Mouse (Mus musculus): ENCODE data around the gene Pnmal1. TPM values are rescaled to one million over a fixed set of nuclear protein-coding genes. Genes with fewer than 3 reads are reported as not detected.
A peak's percentile ranks its signal among the peaks of the same experiment; 100 is the strongest.

The Pnmal1 gene
- polyA plus RNA-seq, 1 experiment from 2014 or later = 9.8 TPM

DNA sequence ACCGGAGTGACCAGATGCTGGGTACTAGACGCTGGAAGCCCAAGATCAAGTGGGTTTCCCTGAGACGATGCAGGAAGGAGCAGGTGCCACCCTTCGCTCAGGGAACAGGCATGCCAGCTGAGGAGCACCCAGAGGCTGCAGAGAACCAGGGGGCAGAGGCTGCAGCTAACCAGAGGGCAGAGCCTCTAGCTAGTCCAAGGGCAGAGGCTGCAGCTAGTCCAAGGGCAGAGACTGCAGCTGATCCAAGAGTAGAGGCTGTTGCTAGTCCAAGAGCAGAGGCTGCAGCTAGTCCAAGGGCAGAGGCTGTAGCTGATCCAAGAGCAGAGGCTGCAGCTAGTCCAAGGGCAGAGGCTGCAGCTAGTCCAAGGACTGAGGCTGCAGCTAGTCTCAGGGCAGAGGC lies 35.9 kb downstream of the Pnmal1 start:
- Histone ChIP-seq H3K27me3 (ENCODE audit: low read depth, poor library complexity, severe bottlenecking) (no peaks in the 10 kb centered on the region), H3K9me3 (replicated peaks) (0 out of 2 replicates have a peak, but pooled peaks cover 3% of the 10 kb centered on the region), H3K36me3 (peaks cover 50% of the 10 kb centered on the region), H3K4me3 (peak overlapping the region; percentile 72), H3K4me1 (peaks cover 74% of the 10 kb centered on the region), H3K27ac (replicated peaks) (peak overlapping the region; percentile 94; the same call in 1 of the 2 replicates)
- no peak for DNase-seq (ENCODE audit: low spot score)
- WGBS = 93% methylated on average over 4 of the region's 4 CpGs

DNA sequence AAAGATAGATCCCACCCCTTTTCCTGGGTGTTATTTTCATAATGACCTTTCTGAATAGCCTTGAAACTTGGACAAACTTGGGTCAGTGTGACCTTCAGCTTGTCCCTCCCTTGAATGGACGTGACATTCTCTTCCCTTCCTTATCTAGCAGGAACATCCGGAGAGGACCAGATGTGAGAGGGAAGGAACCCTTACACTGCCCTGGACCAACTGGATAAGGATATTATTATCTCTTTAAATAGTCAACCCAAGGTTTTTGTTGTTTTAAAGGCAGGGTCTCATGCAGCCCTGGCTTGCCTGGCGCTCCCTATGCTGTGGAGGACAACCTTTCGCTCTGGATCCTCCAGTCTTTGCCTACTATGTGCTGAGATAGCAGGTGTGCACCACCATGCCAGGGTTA lies 39.8 kb downstream of the Pnmal1 start:
- H3K4me3 ChIP-seq = no peak overlapping the region
- peaks cover 42% of the 10 kb centered on the region for H3K4me1 ChIP-seq
- H3K9me3 ChIP-seq (replicated peaks) = 0 out of 2 replicates have a peak, but pooled peaks cover 3% of the 10 kb centered on the region
- no peak for DNase-seq (ENCODE audit: low spot score)
- H3K27ac ChIP-seq (replicated peaks) = no peak overlapping the region
- no peaks in the 10 kb centered on the region for H3K27me3 ChIP-seq (ENCODE audit: low read depth, poor library complexity, severe bottlenecking)
- H3K36me3 ChIP-seq = peaks cover 72% of the 10 kb centered on the region
- 78% methylated on average over 4 of the region's 4 CpGs for WGBS

DNA sequence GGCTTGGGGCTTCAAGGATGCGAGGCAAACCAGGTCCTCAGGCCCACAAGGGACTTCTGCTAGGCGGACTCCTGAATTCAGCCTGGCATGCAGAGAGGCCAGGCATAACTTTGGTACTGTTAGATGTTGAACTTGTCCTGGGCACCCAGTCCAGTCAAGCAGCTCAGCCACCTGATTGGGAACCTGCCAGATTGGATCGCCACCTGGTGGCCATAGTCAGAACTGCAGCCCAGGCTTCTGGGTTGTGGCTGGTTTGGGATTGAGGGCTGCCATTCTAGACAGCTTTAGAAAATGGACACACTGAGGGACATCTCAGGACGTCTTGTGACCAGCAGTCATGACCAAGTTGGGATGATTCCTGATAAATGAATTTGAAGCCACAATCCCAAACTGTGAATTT lies 40.2 kb downstream of the Pnmal1 start:
- no peak overlapping the region for H3K27ac ChIP-seq (replicated peaks)
- WGBS = 27% methylated on average over 4 of the region's 4 CpGs
- H3K4me1 ChIP-seq = peaks cover 38% of the 10 kb centered on the region

DNA sequence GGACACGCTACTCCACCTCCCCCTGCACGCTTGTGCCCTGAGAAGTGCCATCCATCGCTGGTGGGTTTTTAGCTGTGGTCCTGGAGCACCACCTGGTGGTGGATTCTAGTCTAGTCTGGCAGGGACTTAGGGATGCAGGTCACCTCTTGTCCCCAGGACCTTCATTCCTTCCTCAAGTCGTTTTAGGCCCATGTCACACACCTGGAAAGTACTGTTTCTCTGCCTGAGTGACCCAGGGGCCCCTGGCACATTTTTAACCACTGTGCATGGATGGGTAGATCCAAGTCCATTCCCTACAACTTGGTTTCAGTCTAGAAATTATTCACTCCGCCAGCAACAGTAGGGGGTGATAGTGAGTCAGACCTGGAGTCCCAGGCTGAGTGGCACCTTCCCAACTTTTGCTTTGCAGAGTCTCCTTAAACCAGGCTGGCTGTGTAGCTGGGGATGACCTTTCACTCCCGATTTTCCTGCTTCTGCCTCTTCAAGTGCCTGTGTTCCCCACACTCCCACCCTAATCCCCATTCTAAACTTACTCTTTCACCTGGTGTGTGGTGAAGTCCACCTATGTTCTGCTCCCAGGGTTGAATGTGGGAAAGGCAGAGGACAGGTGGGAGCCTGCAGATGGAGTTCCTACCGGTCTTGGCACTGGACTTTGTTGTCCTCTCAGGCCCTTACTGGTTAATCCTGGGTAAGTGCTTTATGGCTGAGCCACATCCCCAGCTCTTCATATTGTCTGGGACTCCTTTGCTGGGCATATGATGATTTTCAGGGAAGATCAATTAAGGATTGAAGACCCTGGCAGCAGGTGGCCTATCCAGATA lies 43.1 kb downstream of the Pnmal1 start:
- no peak overlapping the region for H3K4me3 ChIP-seq
- H3K36me3 ChIP-seq = peaks cover 79% of the 10 kb centered on the region
- H3K27me3 ChIP-seq (ENCODE audit: low read depth, poor library complexity, severe bottlenecking) = no peaks in the 10 kb centered on the region
- H3K9me3 ChIP-seq (replicated peaks) = no peaks in the 10 kb centered on the region
- WGBS = 17% methylated on average over 7 of the region's 7 CpGs
- no peak overlapping the region for H3K27ac ChIP-seq (replicated peaks)
- peak; percentile 85 for DNase-seq (ENCODE audit: low spot score)
- H3K4me1 ChIP-seq = peaks cover 9% of the 10 kb centered on the region

More for the DNA sequence above, 40.2 kb downstream of the Pnmal1 start:
- Histone ChIP-seq H3K9me3 (replicated peaks) (0 out of 2 replicates have a peak, but pooled peaks cover 3% of the 10 kb centered on the region), H3K27me3 (ENCODE audit: low read depth, poor library complexity, severe bottlenecking) (no peaks in the 10 kb centered on the region), H3K4me3 (no peak overlapping the region), H3K36me3 (peaks cover 77% of the 10 kb centered on the region)
- peak; percentile 87 for DNase-seq (ENCODE audit: low spot score)

DNA sequence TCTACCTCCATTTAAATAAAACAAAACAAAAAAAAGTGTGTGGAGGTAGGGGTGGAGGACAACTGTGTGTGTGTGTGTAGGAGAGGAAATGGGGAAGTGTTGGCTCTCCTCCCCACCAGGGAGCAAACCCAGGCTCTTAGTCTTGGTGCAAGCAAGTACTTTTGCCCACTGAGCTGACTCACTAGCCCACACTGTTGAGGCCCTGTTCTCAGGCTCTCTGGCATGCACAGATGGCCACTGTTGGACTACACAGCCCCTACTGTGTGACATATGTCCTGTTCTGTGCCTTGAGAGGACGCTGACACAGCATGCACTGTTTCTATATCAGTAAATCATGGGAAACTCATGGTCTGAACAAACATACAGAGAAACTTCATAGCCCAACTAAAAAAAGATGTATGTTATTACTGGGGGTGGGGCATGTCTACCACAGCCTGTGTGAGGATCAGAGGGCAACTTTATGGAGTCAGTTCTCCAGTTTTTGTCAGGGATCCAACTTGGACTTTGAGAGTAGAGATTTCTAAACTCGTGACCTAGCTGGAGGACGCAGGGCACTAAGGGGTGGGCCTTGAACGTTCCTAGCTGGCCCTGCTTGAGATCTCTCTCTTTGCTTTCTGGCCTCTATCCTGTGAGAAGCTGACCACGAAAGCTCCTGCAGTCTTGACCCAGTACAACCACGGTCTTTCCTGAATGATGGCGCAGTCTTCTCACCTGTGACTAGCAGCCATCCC lies 43.9 kb downstream of the Pnmal1 start:
- H3K27me3 ChIP-seq (ENCODE audit: low read depth, poor library complexity, severe bottlenecking) = no peaks in the 10 kb centered on the region
- 83% methylated on average over 7 of the region's 7 CpGs for WGBS
- H3K27ac ChIP-seq (replicated peaks) = no peak overlapping the region
- H3K4me1 ChIP-seq = peaks cover 3% of the 10 kb centered on the region; the same call in 1 of the 2 replicates
- H3K36me3 ChIP-seq = peaks cover 79% of the 10 kb centered on the region
- H3K4me3 ChIP-seq = no peak overlapping the region
- no peak for DNase-seq (ENCODE audit: low spot score)
- no peaks in the 10 kb centered on the region for H3K9me3 ChIP-seq (replicated peaks)

DNA sequence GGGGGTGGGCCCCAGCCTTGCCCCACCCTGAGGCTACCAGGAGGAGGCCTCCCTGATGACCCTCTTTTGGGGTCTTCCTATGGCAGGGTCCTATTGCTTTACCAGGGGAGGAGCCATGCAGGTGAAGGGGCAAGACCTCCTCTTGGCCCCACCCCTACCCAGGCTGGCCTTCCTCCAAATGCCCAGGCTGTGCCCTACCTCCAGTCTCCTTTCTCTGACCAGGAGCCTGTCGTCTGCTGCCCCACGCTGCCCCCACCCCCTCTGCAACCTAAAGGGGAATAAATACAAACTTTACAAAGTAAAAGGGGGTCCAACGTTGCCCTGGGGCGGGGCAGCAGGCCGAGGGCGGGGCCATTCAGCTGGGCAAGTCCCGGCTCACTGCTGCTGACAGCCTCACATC lies 45.2 kb downstream of the Pnmal1 start:
- no peak for DNase-seq (ENCODE audit: low spot score)
- no peak overlapping the region for H3K4me3 ChIP-seq
- WGBS = 90% methylated on average over 7 of the region's 7 CpGs
- peaks cover 83% of the 10 kb centered on the region for H3K36me3 ChIP-seq
- no peak overlapping the region for H3K27ac ChIP-seq (replicated peaks)
- no peaks in the 10 kb centered on the region for H3K27me3 ChIP-seq (ENCODE audit: low read depth, poor library complexity, severe bottlenecking)
- H3K4me1 ChIP-seq = no peaks in the 10 kb centered on the region
- no peaks in the 10 kb centered on the region for H3K9me3 ChIP-seq (replicated peaks)

DNA sequence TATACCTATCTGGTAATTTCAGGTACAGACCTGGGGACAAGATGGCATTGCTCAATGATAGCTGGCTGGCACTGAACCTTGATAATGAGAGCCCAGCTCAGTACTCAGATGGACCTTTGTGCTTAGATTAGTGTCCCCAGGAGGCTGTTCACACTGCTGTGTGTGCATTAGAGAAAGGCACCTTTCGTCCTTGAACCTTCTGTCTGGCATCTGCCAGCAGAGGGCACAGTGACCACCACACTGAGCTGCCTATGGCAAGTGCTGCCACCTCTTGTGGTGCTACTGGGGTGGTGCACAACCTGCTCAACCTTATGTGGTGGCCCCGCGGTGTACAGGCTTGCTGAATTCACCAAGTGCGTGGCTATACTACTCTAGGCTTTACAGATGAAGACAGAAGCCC lies 47.8 kb downstream of the Pnmal1 start:
- no peaks in the 10 kb centered on the region for H3K27me3 ChIP-seq (ENCODE audit: low read depth, poor library complexity, severe bottlenecking)
- WGBS = 84% methylated on average over 4 of the region's 4 CpGs
- H3K36me3 ChIP-seq = peaks cover 92% of the 10 kb centered on the region
- no peak for DNase-seq (ENCODE audit: low spot score)
- no peaks in the 10 kb centered on the region for H3K4me1 ChIP-seq
- H3K9me3 ChIP-seq (replicated peaks) = no peaks in the 10 kb centered on the region
- H3K4me3 ChIP-seq = no peak overlapping the region
- H3K27ac ChIP-seq (replicated peaks) = no peak overlapping the region

DNA sequence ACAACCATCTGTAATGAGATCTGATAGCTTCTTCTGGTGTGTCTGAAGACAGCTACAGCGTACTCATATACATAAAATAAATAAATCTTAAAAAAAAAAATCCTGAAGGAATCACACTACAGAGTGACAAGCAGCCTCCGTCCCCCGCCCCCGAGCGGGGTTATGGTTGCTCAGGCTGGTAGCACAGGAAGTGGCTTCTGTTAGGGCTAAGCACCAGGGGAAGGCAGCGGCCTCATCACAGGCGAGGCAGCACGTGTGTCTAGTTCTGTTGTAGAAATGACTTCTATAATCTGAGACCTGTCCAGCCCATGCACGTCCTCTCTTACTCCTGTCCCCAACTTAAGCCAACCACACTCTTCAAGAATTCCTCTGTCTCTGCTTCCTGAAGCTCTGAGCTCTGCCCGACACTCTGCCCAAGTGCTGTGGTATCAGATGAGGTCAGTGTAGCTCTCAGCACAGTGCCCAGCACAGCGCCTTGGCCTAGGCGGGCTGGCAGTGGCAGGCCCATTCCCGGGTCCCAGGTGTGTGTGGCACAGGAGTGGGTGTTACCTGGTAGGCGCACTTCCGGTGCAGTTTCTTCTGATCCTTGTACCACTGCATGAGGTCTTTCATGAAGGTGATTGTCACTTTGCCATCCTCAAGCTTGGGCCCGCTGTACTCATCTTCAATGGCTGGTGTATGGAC lies 50.0 kb downstream of the Pnmal1 start:
- no peak for DNase-seq (ENCODE audit: low spot score)
- no peaks in the 10 kb centered on the region for H3K9me3 ChIP-seq (replicated peaks)
- peaks cover 100% of the 10 kb centered on the region for H3K36me3 ChIP-seq
- 95% methylated on average over 16 of the region's 16 CpGs for WGBS
- no peaks in the 10 kb centered on the region for H3K27me3 ChIP-seq (ENCODE audit: low read depth, poor library complexity, severe bottlenecking)
- H3K4me1 ChIP-seq = no peaks in the 10 kb centered on the region
- no peak overlapping the region for H3K27ac ChIP-seq (replicated peaks)
- no peak overlapping the region for H3K4me3 ChIP-seq

DNA sequence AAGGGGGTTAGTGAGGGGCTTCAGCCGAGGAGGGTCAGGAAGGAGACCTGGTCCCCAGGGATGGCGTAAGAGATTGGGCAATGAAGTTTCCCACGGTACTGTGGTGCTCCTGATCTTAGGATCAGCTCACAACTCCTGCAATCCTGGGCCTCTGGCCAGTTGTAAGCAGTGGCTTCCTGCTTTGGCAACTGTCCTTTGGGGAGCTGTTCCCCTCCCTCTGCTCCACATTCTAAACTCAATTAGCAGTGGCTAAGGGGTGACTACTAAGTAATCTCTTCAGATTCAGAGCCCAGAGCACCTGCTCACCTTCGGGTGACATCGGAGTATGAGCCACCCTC lies 50.5 kb downstream of the Pnmal1 start:
- Histone ChIP-seq H3K4me1 (no peaks in the 10 kb centered on the region), H3K4me3 (no peak overlapping the region), H3K36me3 (peaks cover 100% of the 10 kb centered on the region), H3K27ac (replicated peaks) (no peak overlapping the region), H3K9me3 (replicated peaks) (no peaks in the 10 kb centered on the region), H3K27me3 (ENCODE audit: low read depth, poor library complexity, severe bottlenecking) (no peaks in the 10 kb centered on the region)
- no peak for DNase-seq (ENCODE audit: low spot score)
- 90% methylated on average over 5 of the region's 5 CpGs for WGBS

DNA sequence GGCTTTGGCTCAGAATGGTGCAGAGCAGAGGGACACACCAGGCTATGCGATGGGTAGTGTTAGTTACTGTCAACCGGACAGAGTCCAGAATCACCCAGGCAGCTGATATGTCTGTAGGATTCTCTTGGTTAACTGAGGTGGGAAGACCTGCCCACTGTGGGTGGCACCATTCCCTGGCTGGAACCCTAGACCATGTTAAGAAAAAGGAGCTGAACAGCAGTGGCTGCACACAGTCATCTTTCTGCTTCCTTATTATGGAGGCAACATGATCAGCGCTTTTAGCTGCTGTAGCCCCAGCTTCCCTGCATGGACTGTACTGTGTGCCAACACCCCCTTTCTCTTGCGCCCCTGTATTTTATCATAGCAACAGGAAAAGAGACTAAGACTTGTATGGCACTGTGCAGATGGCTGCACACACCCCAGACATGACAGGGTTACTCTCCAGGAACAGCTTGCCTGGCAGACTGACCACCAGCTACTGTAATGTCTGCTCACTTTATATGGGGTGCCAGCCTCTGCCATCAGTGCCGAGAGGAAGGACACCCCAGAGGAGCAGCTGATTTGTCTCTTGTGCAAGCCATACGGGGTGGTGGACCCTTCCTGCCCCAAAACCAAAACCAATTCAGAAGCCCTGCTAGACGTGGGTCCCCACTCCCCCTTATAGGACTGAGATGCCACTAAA lies 52.6 kb downstream of the Pnmal1 start:
- H3K27me3 ChIP-seq (ENCODE audit: low read depth, poor library complexity, severe bottlenecking) = no peaks in the 10 kb centered on the region
- WGBS = 95% methylated on average over 7 of the region's 7 CpGs
- DNase-seq (ENCODE audit: low spot score) = no peak
- H3K27ac ChIP-seq (replicated peaks) = no peak overlapping the region
- no peaks in the 10 kb centered on the region for H3K4me1 ChIP-seq
- H3K36me3 ChIP-seq = peaks cover 100% of the 10 kb centered on the region
- H3K9me3 ChIP-seq (replicated peaks) = no peaks in the 10 kb centered on the region
- no peak overlapping the region for H3K4me3 ChIP-seq

Data from midbrain, embryonic 10.5 days (tissue).